Mouse (Mus musculus) heart, postnatal 0 days (tissue): ENCODE data around the gene Smpd3.

Source experiments
- CTCF ChIP-seq: IDR thresholded peaks from 2 replicates; pipeline ENCODE4 v1.5.1; 2016; ENCODE audit warnings: antibody characterized with exemption, control low read depth, low read depth
- EP300 ChIP-seq: IDR thresholded peaks from 2 replicates; pipeline ENCODE4 v1.6.1; 2016; ENCODE audit warnings: antibody characterized with exemption, low read depth

DNA sequence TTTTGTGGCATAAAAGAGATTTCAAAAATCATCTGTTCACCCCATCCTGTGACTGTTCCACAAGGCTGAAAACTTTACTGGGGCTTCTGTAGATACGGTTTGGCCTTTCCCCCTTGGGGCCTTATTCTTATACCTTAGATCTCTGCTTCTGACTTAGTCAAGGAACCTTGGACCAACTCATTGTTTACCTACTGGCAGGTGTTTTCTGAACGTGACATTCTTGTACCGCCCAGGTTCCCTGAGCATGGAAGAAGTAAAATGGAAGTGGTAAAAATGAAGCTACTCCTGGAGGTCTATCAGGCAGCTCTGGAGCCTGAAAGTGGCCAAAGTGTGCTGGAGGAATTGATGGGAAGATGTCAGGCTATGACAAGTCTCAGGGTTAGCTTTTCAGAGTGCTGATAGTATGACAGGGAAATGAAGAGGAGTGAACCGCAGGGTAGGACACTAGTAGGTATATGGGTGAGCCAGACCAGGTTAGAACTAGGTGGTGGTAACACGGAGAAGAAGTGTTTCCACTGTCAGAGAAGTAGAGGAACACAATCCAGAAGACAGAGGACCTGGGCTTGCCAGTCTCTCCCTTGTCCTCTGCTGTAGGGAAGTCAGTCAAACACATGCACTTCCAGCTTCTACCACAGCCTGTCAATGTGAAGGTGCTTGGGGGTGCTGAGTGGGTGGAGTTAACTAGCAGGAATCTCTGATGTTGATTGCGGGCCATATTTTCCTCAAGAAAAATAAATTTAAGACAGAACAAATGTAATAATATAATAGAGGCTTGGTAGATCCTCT lies 22.2 kb downstream of the Smpd3 start:
- TF ChIP-seq CTCF (no peak), EP300 (no peak)
